Mouse (Mus musculus) spleen, postnatal 10 days (tissue): ENCODE results near the gene Foxs1.

Experiments used
- DNase-seq, 2 experiments: peaks; one replicate each; pipeline ENCODE4 v3.0.0; 2021 to 2022; ENCODE audit warnings: low spot score in 2 of 2

Gene Foxs1

DNA sequence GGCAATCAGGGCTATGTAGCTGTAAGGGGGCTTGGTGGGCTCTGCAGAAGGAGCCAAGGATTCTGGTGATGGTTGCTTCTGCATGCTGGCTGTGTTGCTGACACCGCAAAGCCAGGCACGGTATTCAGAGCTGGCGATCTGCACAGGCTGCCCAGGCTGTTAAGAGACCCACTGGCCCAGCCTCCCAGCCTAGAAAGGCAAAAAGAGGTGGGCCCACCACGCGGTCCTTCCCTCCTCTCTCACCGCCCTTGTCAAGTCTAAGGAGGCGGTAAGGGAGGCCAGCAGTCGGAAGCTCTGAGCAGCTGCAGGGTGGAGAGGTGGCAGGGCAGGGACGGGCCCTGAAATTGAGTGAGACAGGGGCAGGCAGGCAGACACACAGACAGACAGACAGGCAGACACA lies at the start of gene Foxs1:
Foxs1 (minus strand) TSS at position 161 of the 400 bp plus-strand sequence.
- DNase-seq = no peak

- DNase-seq = no peak
Observed at GRCm38 (mm10) chr2:152976991-152977390, 44.0 kb upstream of the Foxs1 start.

DNA sequence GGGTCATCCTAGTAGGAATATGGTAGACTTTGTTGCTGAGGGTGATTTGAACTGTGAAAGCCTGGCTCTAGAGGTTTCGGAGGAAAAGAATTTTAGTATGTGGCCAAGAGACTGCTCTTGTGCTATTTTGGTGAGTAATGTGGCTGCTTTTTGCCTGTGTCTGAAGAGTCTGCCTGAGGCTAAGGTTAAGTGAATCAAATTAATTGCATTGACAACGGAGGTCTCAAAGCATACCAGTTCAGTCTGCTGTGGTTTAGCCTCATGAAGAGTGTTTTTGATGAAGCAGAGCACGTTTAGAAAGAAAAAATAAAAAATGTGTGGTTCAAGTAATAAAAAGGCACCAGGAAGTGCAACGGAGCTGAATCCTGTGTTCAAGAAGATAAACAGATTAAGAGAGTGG lies 32.5 kb upstream of the Foxs1 start:
- no peak for DNase-seq

- peak in 1 of 2 experiments; percentile 62 for DNase-seq
Observed at GRCm38 (mm10) chr2:152962091-152962793, 29.2 kb upstream of the Foxs1 start, which contains the start of gene Ttll9. Gene Ttll9 (plus strand): TSS chr2:152962485.

DNA sequence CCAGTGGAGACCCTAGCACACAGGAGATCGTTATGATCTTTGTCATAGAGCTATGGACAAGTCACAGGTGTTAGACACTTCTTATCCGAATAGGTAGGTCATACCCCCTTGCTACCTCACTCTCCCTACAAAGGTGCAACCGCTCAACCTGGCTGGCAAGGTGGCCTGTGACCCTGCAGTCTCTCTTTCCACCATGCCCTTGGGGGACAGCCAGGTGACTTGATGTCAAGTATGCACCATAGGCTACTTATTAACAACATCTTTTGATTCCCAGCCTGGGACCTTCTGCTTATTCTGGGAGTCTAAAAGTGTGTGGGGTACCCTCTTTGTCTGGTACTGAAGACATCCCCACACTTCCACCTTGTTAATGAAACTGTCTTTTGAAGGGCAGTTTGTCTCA lies 25.1 kb upstream of the Foxs1 start:
- DNase-seq = no peak

GRCm38 (mm10) chr2:152951850-152952720 lies 19.1 kb upstream of the Foxs1 start:
- DNase-seq = no peak

DNA sequence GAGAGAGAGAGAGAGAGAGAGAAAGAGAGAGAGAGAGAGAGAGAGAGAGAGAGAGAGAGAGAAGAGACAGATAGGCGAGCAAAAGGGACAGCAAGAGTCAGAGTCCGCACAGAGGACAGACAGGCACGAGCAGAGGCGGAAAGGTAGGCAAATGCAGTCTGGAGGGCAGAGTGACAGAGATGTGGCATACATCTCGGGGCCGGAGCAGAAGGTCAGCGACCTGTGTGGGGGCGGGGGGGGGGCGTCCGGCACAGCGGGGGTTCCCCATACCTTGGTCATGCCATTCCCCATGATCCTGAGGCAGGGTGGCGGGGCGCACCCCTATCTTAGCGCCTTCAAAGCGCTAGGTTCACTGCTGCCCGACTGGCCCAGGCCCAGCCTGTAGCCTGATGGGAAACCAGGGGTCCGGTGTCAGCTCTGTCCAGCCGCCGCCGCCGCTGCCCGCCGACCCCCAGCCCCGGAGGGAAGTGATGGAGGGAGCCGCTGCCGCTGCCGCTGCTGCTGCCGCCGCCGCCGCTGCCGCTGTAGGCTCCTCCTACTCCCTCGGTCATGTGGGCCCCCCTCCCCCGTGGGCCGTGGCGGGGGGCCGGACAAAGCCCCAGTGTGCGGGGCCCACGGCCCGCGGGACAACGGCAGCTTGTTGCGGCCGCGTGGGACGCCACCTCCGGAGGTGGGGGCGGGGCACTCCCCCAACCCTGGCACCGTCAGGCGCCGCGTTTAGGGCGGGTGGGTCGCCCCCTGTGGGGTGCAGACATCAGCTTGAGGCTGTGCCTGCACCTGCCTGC lies 18.2 kb upstream of the Foxs1 start, which contains the start of gene Dusp15:
Dusp15 (minus strand) TSS at position 634 of the 785 bp plus-strand sequence.
- no peak for DNase-seq

- DNase-seq = no peak
Observed at GRCm38 (mm10) chr2:152950358-152951064, 17.5 kb upstream of the Foxs1 start.

DNA sequence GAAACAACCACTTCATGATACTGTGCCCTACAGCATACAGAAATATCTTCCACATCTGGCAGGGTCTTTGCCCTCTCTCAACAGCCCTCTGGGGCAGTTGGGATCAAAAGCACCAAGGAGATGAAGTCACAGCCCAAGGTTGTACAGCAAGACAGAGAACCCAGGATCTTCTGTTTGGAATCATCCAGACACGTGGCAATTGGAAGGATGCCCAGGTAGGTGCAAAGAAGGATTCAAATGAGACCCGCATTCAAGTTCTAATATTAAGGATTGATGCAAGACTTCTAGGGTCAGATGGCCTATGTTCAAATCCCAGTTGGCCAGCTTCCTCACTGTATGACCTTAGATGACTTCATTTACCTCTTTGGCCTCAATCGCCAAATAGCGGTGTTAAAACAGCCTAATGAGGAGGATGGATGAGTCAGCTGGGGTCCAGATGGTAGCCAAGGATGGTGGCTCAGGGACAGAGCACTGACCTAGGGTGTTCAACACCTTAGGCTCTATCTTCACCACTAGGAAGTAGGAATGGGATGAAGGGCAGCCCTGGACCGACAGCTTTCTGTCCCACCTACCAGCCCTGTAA lies 15.5 kb upstream of the Foxs1 start:
- no peak for DNase-seq

DNA sequence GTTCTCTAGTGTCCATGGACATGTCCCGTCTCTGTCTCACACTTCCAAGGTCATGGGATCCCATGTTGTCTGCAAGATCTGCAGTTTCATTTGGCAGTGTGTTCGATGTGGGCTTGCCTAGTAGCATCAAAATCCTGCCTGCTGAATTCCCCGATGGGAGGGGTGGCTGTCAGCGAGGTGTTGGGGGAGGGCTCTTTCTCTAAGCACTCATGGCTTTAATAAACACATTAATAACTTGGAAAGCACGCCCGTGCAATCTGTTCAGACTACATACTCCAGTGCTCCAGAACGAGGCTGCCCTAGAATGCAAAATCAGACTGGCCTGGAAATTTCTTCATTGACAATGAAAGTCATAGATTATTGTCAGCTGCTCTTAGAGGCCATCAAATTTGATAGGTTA lies 14.1 kb upstream of the Foxs1 start:
- no peak for DNase-seq

DNA sequence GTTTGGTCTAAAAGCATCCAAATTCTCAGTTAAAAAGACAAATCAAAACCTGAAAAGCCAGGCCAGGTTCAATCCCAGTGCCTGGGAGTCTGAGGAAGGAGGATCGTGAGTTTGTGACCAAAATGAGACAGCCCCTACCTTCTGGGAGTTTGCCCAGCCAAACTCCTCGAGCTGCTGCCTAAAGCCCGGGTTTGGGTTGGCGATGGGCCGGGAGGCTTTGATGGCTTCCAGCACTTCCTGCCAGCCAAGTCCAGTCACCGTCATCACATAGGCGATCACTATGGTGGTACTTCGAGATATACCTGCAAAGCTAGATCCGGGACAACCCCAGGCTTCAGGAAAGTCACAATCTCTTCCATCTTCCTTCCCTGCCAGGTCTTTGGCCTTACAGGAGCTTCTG lies 11.0 kb upstream of the Foxs1 start:
- no peak for DNase-seq

DNA sequence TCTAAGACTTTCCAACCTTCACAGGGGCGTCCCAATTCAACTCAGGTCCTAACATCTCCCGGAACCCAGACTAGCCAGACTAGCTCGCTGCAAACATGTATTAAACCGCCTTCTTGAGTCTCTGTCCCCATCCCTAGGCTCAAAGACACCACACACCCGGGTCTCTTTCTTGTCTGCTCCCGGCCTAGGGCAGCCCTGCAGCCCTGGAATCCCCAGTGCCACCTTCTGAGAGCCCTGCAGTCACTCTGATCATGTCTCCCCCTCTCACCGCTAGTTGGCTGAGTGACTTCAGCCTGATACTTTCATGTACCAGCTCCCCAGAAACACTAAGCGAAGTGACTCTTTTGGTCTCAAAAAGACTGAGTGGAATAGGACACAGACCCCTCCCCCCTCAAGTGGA lies 10.6 kb upstream of the Foxs1 start:
- no peak for DNase-seq

- DNase-seq = no peak
Observed at GRCm38 (mm10) chr2:152942898-152943515, 10.0 kb upstream of the Foxs1 start.

DNA sequence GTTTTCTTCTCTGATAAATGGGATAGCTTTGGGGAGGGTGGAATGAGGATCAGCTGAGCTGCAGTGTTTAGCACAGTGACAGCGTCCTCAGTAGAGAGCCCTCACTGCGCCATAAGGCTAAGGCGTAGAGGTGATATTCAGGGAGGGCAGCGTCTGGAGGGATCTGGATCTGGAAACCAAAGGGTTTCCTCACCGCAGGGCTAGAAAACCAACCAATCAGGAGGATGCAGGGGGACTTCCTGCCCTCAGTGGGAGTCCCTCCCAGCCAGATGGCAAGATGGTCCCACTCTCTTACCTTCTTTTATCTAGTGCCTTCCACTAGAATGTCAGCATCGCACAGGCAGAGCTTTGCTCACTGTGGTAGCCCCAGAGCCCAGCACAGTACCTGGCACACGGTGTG lies 8.8 kb upstream of the Foxs1 start:
- no peak for DNase-seq

DNA sequence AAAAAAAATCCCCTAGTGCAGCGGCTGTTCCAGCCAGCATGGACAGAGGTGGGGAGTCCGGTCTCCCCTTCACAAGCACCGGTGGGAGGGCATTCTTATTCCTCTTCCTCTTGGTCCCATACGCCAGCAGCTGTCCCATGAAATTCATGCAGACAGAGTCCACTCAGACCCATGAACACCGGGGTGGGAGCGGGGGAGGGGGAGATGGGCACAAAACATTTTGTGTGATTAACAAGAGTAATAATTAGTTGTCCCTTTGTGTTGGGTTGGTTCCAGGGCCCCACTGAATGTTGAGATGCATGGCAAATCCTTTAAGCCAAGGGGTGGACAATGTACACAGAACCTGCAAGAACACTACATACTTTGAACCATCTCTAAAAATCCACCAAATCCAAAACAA lies 8.1 kb upstream of the Foxs1 start:
- no peak for DNase-seq

- DNase-seq = peak; percentile 44 to 76
Observed at GRCm38 (mm10) chr2:152939846-152940245, 6.8 kb upstream of the Foxs1 start.

GRCm38 (mm10) chr2:152933614-152934013 lies 606 bp upstream of the Foxs1 start:
- DNase-seq = peak in 1 of 2 experiments; percentile 72

DNA sequence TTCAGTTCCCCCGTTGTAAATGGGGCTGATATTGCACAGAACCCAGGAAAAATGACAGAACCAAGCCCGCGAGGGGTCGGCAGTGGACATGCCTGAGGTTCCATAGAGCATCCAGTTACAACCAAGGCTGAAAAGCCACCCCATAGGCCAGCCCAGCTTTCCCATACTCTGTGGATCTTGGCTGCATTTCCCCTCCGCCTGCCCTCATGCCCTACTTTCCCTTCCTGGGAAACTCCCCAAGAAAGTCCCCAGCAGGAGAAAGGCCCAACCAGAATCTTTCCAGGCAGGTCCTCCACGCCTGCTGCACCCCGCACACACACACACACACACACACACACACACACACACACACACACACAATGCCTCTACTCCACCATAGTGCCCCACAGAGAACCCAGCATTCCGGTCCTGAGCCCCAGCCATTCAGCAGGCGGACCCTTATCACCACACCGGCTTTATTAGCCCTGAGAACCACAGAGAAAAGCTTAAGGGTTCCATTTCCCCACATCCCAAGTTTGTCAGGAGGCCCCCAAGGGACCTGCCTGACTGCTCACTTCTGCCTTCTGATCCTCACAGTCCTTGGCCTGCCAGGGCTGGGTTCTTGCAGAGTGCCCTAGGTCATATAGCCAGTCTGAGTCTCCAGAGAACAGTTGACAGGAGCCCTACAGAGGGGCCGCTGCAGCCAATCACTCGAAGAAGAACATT lies 1.4 kb downstream of the Foxs1 start:
- DNase-seq = no peak

- no peak for DNase-seq
Observed at GRCm38 (mm10) chr2:152930276-152930675, 2.7 kb downstream of the Foxs1 start.

DNA sequence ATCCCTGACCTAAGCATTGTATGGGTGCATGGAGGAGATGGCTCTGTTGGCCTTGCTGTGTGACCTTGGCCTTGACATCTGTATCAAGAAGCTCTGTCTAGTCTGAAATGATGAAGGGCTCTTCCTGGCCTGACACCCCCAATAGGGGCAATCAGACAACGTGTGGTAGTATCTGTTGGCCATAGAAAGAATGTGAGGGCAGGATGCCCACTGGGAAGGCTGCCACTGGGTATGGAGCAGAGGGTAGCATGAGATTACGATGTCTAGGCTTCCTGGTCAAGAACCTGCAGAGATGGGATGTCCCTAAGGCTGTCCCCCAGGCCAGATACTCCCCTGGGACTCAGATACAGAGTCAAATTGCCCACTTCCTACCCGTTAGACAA lies 4.0 kb downstream of the Foxs1 start:
- no peak for DNase-seq
